Mouse (Mus musculus): Measurements from ENCODE around the gene Zscan2. TPM values are rescaled to one million over a fixed set of nuclear protein-coding genes. Genes with fewer than 3 reads are reported as not detected.

Zscan2 gene
- total RNA-seq, 2 experiments from 2014 or later, result 4.7 to 5.3 TPM

GRCm38 (mm10) chr7:80919647-80920008, 58.9 kb downstream of the Zscan2 start:
- no peak for DNase-seq (ENCODE audit: low spot score in 2 of 2)

DNA sequence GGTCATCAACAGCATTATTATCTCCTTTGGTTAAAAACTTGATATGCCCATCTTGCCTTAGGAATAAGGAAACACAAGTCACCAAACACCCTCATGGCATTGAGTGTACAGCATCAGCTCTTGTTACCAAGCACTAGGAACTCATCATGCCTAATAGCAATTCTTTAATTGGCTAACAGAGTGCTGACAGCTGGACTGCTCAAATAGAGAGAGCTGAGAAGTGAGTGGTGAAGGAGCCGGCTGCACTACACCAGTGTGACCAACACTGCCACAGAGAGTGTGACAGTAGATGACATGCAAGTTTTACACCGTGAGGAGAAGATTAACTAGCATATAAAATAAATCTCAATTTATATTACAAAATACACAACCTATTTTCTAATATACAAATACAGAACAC, 62.4 kb downstream of the Zscan2 start:
- DNase-seq (ENCODE audit: low spot score in 2 of 2), result no peak

Other genes with a start within 250 kb of the Zscan2 start
- 10 to 100 TPM; 20.5 to 24.9 TPM for gene Crtc3, start 172.0 kb upstream of the Zscan2 start, total RNA-seq (2021)
- 10 to 100 TPM; 73.6 to 79.1 TPM for gene Iqgap1, start 34.9 kb upstream of the Zscan2 start, total RNA-seq (2021)
- gene Wdr73, start 40.3 kb downstream of the Zscan2 start, total RNA-seq (2021), result 10 to 100 TPM; 12.6 to 15.6 TPM
- gene Nmb, start 44.2 kb downstream of the Zscan2 start, total RNA-seq (2021), result 1 to 10 TPM; 2.6 to 3.3 TPM
- 10 to 100 TPM; 91.6 to 94.5 TPM for gene Sec11a, start 86.9 kb downstream of the Zscan2 start, total RNA-seq (2021)
- gene Zfp592, start 132.8 kb downstream of the Zscan2 start, total RNA-seq (2021), result 10 to 100 TPM; 25.4 to 35.8 TPM
- gene Alpk3, start 196.7 kb downstream of the Zscan2 start, total RNA-seq (2021), result under 1 TPM; 0.17 to 0.48 TPM